Mouse (Mus musculus): ENCODE data around the gene A830005F24Rik. TPM values are rescaled to one million over a fixed set of nuclear protein-coding genes. Genes with fewer than 3 reads are reported as not detected.
A peak's percentile ranks its signal among the peaks of the same experiment; 100 is the strongest.

The A830005F24Rik gene
- polyA plus RNA-seq, 1 experiment from 2014 or later, result 0.79 TPM

GRCm38 (mm10) chr13:48546330-48546917 lies 33.1 kb downstream of the A830005F24Rik start:
- peak; percentile 97 for ATAC-seq (ENCODE audit: borderline replicate concordance, extremely low read depth, low FRiP score, low TSS enrichment)
- WGBS, result under 1% methylated on average over 71 of the region's 72 CpGs

GRCm38 (mm10) chr13:48547623-48548022 lies 34.3 kb downstream of the A830005F24Rik start:
- WGBS, result 91% methylated on average over 6 of the region's 6 CpGs
- H3K36me3 ChIP-seq, result no peaks in the 10 kb centered on the region
- no peak overlapping the region for H3K27ac ChIP-seq
- H3K4me3 ChIP-seq, result no peak overlapping the region
- H3K27me3 ChIP-seq, result no peaks in the 10 kb centered on the region
- H3K9ac ChIP-seq, result no peak overlapping the region
- H3K4me2 ChIP-seq, result no peak overlapping the region
- peaks cover 34% of the 10 kb centered on the region for H3K4me1 ChIP-seq
- no peak for ATAC-seq (ENCODE audit: borderline replicate concordance, extremely low read depth, low FRiP score, low TSS enrichment)
- H3K9me3 ChIP-seq, result no peaks in the 10 kb centered on the region

More at GRCm38 (mm10) chr13:48546330-48546917, 33.1 kb downstream of the A830005F24Rik start:
- peak overlapping the region; percentile 97 for H3K9ac ChIP-seq
- peak overlapping the region; percentile 99 for H3K27ac ChIP-seq
- H3K27me3 ChIP-seq, result no peaks in the 10 kb centered on the region
- H3K4me2 ChIP-seq, result peak overlapping the region; percentile 51
- peak overlapping the region; percentile 76 for H3K4me3 ChIP-seq
- no peaks in the 10 kb centered on the region for H3K36me3 ChIP-seq
- peaks cover 29% of the 10 kb centered on the region for H3K4me1 ChIP-seq
- no peaks in the 10 kb centered on the region for H3K9me3 ChIP-seq

- Histone ChIP-seq H3K36me3 (no peaks in the 10 kb centered on the region), H3K27me3 (no peaks in the 10 kb centered on the region), H3K4me3 (no peak overlapping the region), H3K9me3 (no peaks in the 10 kb centered on the region), H3K27ac (no peak overlapping the region), H3K9ac (no peak overlapping the region), H3K4me1 (peaks cover 38% of the 10 kb centered on the region), H3K4me2 (no peak overlapping the region)
- WGBS, result 77% methylated on average over 5 of the region's 5 CpGs
- no peak for ATAC-seq (ENCODE audit: borderline replicate concordance, extremely low read depth, low FRiP score, low TSS enrichment)
These were observed 34.9 kb downstream of the A830005F24Rik start for GRCm38 (mm10) chr13:48548296-48548695.

GRCm38 (mm10) chr13:48552181-48553090 lies 39.1 kb downstream of the A830005F24Rik start:
- WGBS, result 11% methylated on average over 21 of the region's 21 CpGs
- H3K9me3 ChIP-seq, result no peaks in the 10 kb centered on the region
- ATAC-seq (ENCODE audit: borderline replicate concordance, extremely low read depth, low FRiP score, low TSS enrichment), result peak; percentile 94
- peak overlapping the region; percentile 50 for H3K9ac ChIP-seq
- peak overlapping the region; percentile 69 for H3K4me2 ChIP-seq
- no peaks in the 10 kb centered on the region for H3K36me3 ChIP-seq
- peaks cover 28% of the 10 kb centered on the region for H3K4me1 ChIP-seq
- H3K4me3 ChIP-seq, result peak overlapping the region; percentile 40
- H3K27me3 ChIP-seq, result no peaks in the 10 kb centered on the region
- H3K27ac ChIP-seq, result peak overlapping the region; percentile 99

- Histone ChIP-seq H3K4me1 (peaks cover 28% of the 10 kb centered on the region), H3K4me2 (peak overlapping the region; percentile 69; the same call in 1 of the 2 replicates), H3K4me3 (no peak overlapping the region), H3K9ac (no peak overlapping the region), H3K27ac (peak overlapping the region; percentile 99), H3K27me3 (no peaks in the 10 kb centered on the region), H3K36me3 (no peaks in the 10 kb centered on the region), H3K9me3 (no peaks in the 10 kb centered on the region)
- ATAC-seq (ENCODE audit: borderline replicate concordance, extremely low read depth, low FRiP score, low TSS enrichment), result no peak
- WGBS, result 39% methylated on average over 5 of the region's 5 CpGs
These were observed 40.1 kb downstream of the A830005F24Rik start for GRCm38 (mm10) chr13:48553511-48553910.

GRCm38 (mm10) chr13:48554552-48554951 lies 41.2 kb downstream of the A830005F24Rik start:
- 64% methylated on average over 1 of the region's 1 CpGs for WGBS
- Histone ChIP-seq H3K4me3 (no peak overlapping the region), H3K9ac (no peak overlapping the region), H3K9me3 (no peaks in the 10 kb centered on the region), H3K4me1 (peaks cover 28% of the 10 kb centered on the region), H3K27ac (no peak overlapping the region), H3K4me2 (no peak overlapping the region), H3K27me3 (no peaks in the 10 kb centered on the region), H3K36me3 (no peaks in the 10 kb centered on the region)
- no peak for ATAC-seq (ENCODE audit: borderline replicate concordance, extremely low read depth, low FRiP score, low TSS enrichment)

- H3K4me1 ChIP-seq, result peaks cover 28% of the 10 kb centered on the region
- no peak overlapping the region for H3K27ac ChIP-seq
- H3K36me3 ChIP-seq, result no peaks in the 10 kb centered on the region
- H3K9ac ChIP-seq, result no peak overlapping the region
- WGBS, result 53% methylated on average over 1 of the region's 1 CpGs
- no peak for ATAC-seq (ENCODE audit: borderline replicate concordance, extremely low read depth, low FRiP score, low TSS enrichment)
- no peak overlapping the region for H3K4me2 ChIP-seq
- H3K9me3 ChIP-seq, result no peaks in the 10 kb centered on the region
- no peak overlapping the region for H3K4me3 ChIP-seq
- no peaks in the 10 kb centered on the region for H3K27me3 ChIP-seq
These were observed 42.6 kb downstream of the A830005F24Rik start for GRCm38 (mm10) chr13:48555976-48556375.

- no peaks in the 10 kb centered on the region for H3K27me3 ChIP-seq
- no peak overlapping the region for H3K4me3 ChIP-seq
- no peaks in the 10 kb centered on the region for H3K36me3 ChIP-seq
- no peak overlapping the region for H3K9ac ChIP-seq
- WGBS, result 88% methylated on average over 2 of the region's 2 CpGs
- no peak overlapping the region for H3K27ac ChIP-seq
- peaks cover 18% of the 10 kb centered on the region for H3K4me1 ChIP-seq
- no peak for ATAC-seq (ENCODE audit: borderline replicate concordance, extremely low read depth, low FRiP score, low TSS enrichment)
- no peak overlapping the region for H3K4me2 ChIP-seq
- no peaks in the 10 kb centered on the region for H3K9me3 ChIP-seq
These were observed 48.1 kb downstream of the A830005F24Rik start for GRCm38 (mm10) chr13:48561481-48561880.

GRCm38 (mm10) chr13:48562336-48562735 lies 49.0 kb downstream of the A830005F24Rik start:
- Histone ChIP-seq H3K36me3 (no peaks in the 10 kb centered on the region), H3K4me1 (peaks cover 23% of the 10 kb centered on the region), H3K9ac (no peak overlapping the region), H3K4me2 (no peak overlapping the region), H3K27me3 (no peaks in the 10 kb centered on the region), H3K4me3 (no peak overlapping the region), H3K27ac (no peak overlapping the region), H3K9me3 (no peaks in the 10 kb centered on the region)
- 70% methylated on average over 5 of the region's 5 CpGs for WGBS
- no peak for ATAC-seq (ENCODE audit: borderline replicate concordance, extremely low read depth, low FRiP score, low TSS enrichment)

MicroRNAs within 50 kb of the gene (microRNA counts, 519-probe panel; counts per million panel counts)
- microRNA mmu-let-7a (4,365 counts per million, percentile 99 among the panel's probes with 10 or more counts), microRNA mmu-let-7d (4,431 counts per million, percentile 100 among the panel's probes with 10 or more counts), microRNA mmu-let-7f (4,064 counts per million, percentile 96 among the panel's probes with 10 or more counts)

Small RNA genes within 50 kb of the gene (microRNA-seq; reads per million reads assigned to microRNA genes)
- gene Gm24111, result not detected
- gene Mirlet7a-1, result 380 reads per million, percentile 67 among the genes with 10 or more reads in this experiment
- 25,767 reads per million, percentile 97 among the genes with 10 or more reads in this experiment for gene Mirlet7d
- not detected for gene Mirlet7f-1

Other genes starting within 250 kb of the A830005F24Rik start
- gene Zfp169, start 119 bp upstream of the A830005F24Rik start, polyA plus RNA-seq (2015; fragmentation: Nextera tagmentation; extraction: Ambion mirVana), result 3.6 and 3.7 TPM in 2 replicates
- 9.4 and 10.3 TPM in 2 replicates for gene Ptpdc1, start 112.1 kb downstream of the A830005F24Rik start, polyA plus RNA-seq (2015; fragmentation: Nextera tagmentation; extraction: Ambion mirVana)
- gene Barx1, start 149.4 kb downstream of the A830005F24Rik start, polyA plus RNA-seq (2015; fragmentation: Nextera tagmentation; extraction: Ambion mirVana), result 0.45 and 0.90 TPM in 2 replicates

Data from lung, embryonic 15.5 days (tissue).